Mouse (Mus musculus) Patski (cell line): ENCODE results near the gene Smg6. TPM values are rescaled to one million over a fixed set of nuclear protein-coding genes. Genes with fewer than 3 reads are reported as not detected.

Source experiments
- ATAC-seq: fragments of 100-300 bp; one replicate; pipeline ENCODE4 v1.8.0; 2021
- CTCF ChIA-PET: fragments of 350-600 bp; sonication (Branson Sonifier 250); formaldehyde crosslinking; loops from one replicate; lab custom pipeline; 2022; ENCODE audit warnings: inconsistent platforms; lab: Charles Lee
- POLR2A ChIA-PET: fragments of 350-600 bp; sonication (Branson Sonifier 250); formaldehyde crosslinking; loops from one replicate; lab custom pipeline; 2022; ENCODE audit warnings: antibody characterized with exemption, inconsistent platforms; lab: Charles Lee
- DNase-seq: peaks from one replicate; pipeline ENCODE4 v3.0.0-alpha.2; 2011; ENCODE audit warnings: low read depth, low spot score
- H3K27me3 ChIP-seq: fragments of 371-371 bp; one replicate; pipeline ENCODE4 v1.5.1; 2021
- CTCF ChIP-seq: fragments of 100-300 bp; IDR thresholded peaks from one replicate; pipeline ENCODE4 v1.5.1; 2021
- in situ Hi-C: fragments of 300-500 bp; cut with MboI; formaldehyde crosslinking; loops from 3 replicates; pipeline ENCODE4 v1.11.1; 2018; ENCODE audit warnings: low pct_unique_long_range_greater_than_20kb, mixed read lengths
- polyA plus RNA-seq: library from polyadenylated mRNA; unstranded; gene quantifications from one replicate; pipeline ENCODE4 v1.2.3, GENCODE M21; 2021

Smg6 gene
- polyA plus RNA-seq, 1 experiment from 2014 or later: 20.5 TPM

DNA sequence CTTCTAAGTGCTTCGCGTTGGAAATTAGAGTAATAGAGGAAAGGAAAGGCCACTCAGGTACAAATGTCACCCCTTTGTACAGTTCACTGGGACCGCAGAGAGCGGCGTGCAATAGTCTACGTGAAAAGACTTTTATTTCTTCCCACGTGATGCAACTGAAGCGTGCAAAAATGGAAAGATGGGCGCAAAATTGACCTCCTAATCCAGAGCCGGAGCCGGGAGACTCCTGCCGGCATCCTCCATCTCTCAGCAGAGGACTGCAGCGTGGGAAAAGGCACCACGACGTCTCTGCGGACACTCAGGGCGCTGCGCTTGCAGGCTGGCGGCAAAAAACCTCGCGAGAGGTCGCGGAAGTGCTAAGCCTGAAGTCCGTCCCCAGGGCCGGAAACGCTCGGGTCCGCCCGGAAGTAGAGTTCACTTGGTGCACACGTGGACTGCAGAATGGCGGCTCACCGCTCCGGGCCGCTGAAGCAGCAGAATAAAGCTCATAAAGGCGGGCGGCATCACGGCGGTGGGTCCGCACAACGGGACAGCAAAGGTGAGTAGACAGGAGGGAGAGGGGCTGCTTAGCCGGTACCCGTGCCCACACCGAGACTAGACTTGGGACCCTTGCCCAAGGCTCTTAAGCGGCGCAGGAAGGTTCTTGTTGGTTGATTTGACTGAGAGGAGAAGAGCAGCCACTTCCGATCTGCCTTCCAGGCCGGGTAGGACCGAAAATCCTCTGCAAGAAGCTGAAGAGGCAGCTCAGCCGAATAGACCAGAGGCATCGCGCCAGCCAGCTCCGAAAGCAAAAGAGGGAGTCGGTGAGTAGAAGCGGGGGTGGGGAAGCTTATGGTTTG is 27.7 kb upstream of the Smg6 start, which contains the start of gene Tsr1:
Gene Tsr1 (plus strand): TSS at position 394 of the 839 bp plus-strand sequence.
- H3K27me3 ChIP-seq: no peaks in the 10 kb centered on the region
- ChIA-PET CTCF (no interaction called here), POLR2A (interaction anchor here (0.6 to 2.0 kb wide), 6 partner anchors 9 to 28 kb away, joined by 3 to 8 read pairs (median 3); partner anchors contain the start of genes Smg6 and Srr)
- in situ Hi-C loops: no loop called here
- ATAC-seq (peak; percentile 59), DNase-seq (no peak)
- TF ChIP-seq CTCF: no peak

DNA sequence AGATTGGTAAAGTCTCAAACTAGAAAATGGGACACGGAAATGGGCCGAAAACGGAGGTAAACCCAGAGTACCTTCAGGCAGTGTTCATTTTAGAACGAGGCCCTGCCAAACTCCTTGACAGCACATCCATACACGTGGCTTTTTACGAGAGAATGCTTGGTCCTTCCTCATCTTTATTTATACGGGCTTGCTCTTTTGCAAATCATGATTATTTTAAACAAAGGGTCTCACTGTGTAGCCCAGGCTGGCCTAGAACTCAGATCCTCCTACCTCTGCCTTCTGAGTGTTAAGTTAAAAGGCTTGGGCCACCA is 27.2 kb upstream of the Smg6 start:
- no peaks in the 10 kb centered on the region for H3K27me3 ChIP-seq
- no peak for ATAC-seq
- no peak for TF ChIP-seq CTCF
- in situ Hi-C loops: no loop called here
- DNase-seq: no peak
- CTCF ChIA-PET: no interaction called here
- POLR2A ChIA-PET: interaction anchor here (0.9 to 1.9 kb wide), 3 partner anchors 8 to 27 kb away, joined by 3 to 4 read pairs (median 3); partner anchors contain the start of genes Smg6 and Srr

DNA sequence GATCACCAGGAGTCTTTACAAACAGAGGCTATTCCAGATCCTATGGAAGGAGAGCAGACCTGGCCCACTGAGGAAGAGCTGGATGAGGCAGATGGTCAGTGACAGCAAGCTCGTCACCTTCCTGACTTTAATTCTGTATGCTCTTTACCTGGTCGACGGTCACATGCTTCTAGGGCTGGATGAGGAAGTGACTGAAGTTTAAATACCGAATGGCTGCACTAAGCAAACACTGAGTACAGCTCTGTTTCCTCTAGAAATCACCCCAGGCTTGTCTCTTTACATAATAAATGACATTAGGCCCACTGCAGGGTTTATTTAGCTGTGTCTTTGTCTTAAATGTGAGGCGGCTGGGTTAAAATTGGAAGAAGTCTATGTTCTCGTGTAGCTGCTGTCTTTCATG is 24.1 kb upstream of the Smg6 start:
- DNase-seq (no peak), ATAC-seq (no peak)
- no peaks in the 10 kb centered on the region for H3K27me3 ChIP-seq
- in situ Hi-C loops: no loop called here
- ChIA-PET CTCF (interaction anchor here (1.7 kb wide), 1 partner anchor 23 kb away, joined by 4 read pairs; no protein-coding TSS in a partner anchor), POLR2A (no interaction called here)
- no peak for TF ChIP-seq CTCF

DNA sequence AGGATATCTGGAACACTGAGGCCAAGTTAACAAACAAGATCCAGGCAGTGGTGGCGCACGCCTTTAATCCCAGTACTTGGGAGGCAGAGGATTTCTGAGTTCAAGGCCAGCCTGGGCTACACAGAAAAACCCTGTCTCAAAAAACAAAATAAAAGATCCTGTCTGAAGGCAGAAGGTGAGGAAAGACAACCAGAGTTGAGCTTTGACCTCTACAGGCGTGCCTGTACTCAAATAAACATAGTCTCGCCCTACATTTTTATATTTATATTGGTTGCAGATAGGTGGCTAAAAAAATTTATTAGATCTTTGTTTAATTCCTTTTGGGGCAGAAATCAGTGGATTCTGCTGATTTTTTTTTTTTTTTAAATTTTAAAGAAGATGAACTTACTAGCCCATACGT is 23.2 kb upstream of the Smg6 start:
- ChIA-PET CTCF (interaction anchor here (1.7 kb wide), 1 partner anchor 22 kb away, joined by 4 read pairs; no protein-coding TSS in a partner anchor), POLR2A (interaction anchor here (0.6 kb wide), 1 partner anchor 62 kb away, joined by 3 read pairs; no protein-coding TSS in a partner anchor)
- in situ Hi-C loops: no loop called here
- no peaks in the 10 kb centered on the region for H3K27me3 ChIP-seq
- ATAC-seq (no peak), DNase-seq (no peak)
- no peak for TF ChIP-seq CTCF

DNA sequence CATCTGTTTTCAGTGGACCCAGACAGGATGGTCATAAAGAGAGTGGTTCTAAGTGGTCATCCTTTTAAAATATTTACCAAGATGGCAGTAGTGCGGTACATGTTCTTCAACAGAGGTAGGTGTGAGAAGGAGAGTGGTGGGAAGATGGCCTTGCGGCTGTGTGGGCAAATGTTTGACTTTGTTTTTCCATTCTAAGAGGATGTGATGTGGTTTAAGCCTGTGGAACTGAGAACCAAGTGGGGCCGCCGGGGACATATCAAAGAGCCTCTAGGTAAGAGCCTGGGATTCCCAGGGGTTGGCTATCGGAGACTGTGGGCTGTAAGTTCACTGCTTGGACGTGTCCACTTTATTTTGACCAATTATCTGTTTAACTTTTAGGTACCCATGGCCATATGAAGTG is 17.8 kb upstream of the Smg6 start:
- in situ Hi-C loops: no loop called here
- CTCF ChIA-PET: no interaction called here
- H3K27me3 ChIP-seq: no peaks in the 10 kb centered on the region
- POLR2A ChIA-PET: no interaction called here
- ATAC-seq (no peak), DNase-seq (no peak)
- TF ChIP-seq CTCF: no peak

DNA sequence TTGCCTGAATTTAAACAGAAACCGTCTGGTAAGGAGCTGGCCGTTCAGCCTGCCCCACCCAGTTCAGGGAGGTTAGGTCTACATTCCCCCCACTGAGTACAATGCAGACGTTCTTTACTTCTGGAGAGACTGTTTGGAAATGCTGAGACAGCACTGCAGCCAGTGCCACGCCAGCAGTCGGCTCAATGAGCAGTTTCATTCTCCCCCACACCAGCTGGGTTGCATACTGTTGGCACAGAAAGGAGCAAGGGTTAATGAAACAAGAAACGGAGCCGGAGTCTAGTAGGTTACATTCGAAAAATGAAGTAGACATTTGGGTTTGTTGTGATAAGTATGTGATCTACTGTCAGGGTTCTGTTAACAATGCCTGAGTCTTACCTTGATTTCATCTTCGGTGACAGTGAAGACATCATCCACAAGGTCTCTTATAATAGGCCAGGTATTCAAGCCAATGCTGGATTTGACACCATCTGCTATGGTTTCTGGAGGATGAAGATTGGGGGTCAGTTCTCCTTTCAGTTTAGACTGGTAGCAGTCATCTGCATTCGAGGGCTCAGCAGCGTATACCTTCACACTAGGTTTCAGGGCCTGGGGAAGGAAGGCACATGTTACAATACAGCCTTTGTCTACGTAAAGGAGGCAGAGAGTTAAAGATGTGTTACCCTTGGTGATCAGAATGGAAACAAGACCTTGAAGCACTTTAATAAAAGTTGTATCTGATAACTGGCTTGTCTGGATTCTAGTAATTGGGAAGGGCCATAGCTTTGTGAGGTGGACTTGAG is 16.8 kb upstream of the Smg6 start:
- in situ Hi-C loops: no loop called here
- ChIA-PET CTCF (no interaction called here), POLR2A (no interaction called here)
- DNase-seq (no peak), ATAC-seq (no peak)
- no peaks in the 10 kb centered on the region for H3K27me3 ChIP-seq
- TF ChIP-seq CTCF: no peak

DNA sequence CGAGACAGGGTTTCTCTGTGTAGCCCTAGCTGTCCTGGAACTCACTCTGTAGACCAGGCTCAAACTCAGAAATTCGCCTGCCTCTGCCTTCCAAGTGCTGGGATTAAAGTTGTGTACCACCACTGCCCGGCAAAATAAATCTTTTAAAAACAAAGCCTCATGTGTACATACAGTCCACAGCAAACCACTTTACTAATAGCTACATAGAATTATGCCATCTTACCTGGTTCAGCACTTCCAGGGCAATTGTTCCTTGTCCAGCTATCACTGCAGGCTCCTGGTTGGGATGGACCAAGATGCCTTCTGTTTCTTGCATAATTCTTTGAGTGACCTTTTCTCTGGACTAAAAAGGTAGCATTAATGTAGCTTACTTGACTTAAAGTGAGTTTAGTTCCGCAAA is 15.6 kb upstream of the Smg6 start:
- in situ Hi-C loops: no loop called here
- POLR2A ChIA-PET: no interaction called here
- ATAC-seq (no peak), DNase-seq (no peak)
- CTCF ChIA-PET: no interaction called here
- no peaks in the 10 kb centered on the region for H3K27me3 ChIP-seq
- TF ChIP-seq CTCF: no peak

DNA sequence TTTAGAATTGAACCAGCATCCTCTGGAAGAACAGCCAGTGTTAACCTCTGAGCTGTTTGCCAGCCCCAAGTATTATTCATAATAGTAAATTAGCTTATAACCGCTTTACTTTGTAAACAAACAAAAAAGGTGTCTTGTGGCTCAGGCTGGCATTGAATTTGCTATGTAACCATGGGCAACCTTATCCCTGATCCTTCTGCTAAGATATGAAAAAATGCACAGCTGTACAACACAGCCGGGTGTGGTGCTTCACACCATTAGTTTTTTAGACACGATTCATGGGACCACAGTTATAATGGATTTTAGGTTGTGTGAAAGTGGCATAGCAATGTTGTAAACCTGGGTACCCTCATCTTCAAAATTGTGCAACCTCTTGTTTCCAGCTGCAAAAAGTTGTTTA is 13.1 kb upstream of the Smg6 start:
- DNase-seq (no peak), ATAC-seq (no peak)
- in situ Hi-C loops: no loop called here
- ChIA-PET POLR2A (no interaction called here), CTCF (interaction anchor here (1.3 to 1.9 kb wide), 2 partner anchors 9 to 12 kb away, joined by 5 to 8 read pairs; no protein-coding TSS in a partner anchor)
- no peaks in the 10 kb centered on the region for H3K27me3 ChIP-seq
- TF ChIP-seq CTCF: no peak

DNA sequence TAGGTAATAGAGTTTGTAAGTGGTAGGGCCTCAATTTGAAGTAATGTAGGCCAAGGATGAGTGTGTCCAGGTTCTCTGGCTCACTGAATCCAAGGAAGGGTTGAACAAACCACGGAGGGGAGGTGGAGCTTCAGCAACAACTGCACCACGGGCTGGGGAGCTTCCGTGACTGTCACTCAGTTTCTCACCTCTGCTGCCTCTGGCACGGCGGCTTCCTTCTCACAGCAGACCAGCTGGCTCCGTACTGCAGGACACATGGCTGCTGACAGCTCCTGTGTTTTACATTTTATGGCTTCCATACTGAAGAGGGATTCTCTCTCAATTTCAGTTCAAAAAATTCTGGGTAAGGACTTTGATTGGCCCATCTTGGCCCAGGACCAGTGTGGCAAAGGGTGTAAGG is 6.4 kb upstream of the Smg6 start:
- in situ Hi-C loops: no loop called here
- no peak for TF ChIP-seq CTCF
- ChIA-PET POLR2A (no interaction called here), CTCF (no interaction called here)
- DNase-seq: no peak
- no peaks in the 10 kb centered on the region for H3K27me3 ChIP-seq
- no peak for ATAC-seq

DNA sequence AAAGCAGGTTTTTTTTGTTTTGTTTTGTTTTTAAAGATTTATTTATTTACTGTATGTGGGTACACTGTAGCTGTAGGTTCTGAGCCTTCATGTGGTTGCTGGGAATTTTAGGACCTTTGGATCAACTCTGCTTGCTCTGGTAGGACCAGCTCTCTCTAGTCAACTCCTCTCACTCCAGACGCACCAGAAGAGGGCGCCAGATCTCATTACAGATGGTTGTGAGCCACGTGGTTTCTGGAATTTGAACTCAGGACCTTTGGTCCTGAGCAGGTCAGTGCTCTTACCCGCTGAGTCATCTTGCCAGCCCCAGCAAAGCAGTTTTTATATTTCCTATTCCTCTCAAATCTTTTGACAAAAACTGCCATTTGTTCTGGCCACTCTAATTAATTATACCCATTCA is 1.5 kb upstream of the Smg6 start:
- no peaks in the 10 kb centered on the region for H3K27me3 ChIP-seq
- TF ChIP-seq CTCF: no peak
- no peak for DNase-seq
- CTCF ChIA-PET: interaction anchor here (0.6 to 1.3 kb wide), 4 partner anchors 9 to 22 kb away, joined by 3 to 5 read pairs (median 4); no protein-coding TSS in a partner anchor
- POLR2A ChIA-PET: interaction anchor here (1.3 kb wide), 1 partner anchor 19 kb away, joined by 3 read pairs; no protein-coding TSS in a partner anchor
- ATAC-seq: no peak
- in situ Hi-C loops: no loop called here
